19 mouse cellular contexts compared by ENCODE assay signal in the genomic region with DNA sequence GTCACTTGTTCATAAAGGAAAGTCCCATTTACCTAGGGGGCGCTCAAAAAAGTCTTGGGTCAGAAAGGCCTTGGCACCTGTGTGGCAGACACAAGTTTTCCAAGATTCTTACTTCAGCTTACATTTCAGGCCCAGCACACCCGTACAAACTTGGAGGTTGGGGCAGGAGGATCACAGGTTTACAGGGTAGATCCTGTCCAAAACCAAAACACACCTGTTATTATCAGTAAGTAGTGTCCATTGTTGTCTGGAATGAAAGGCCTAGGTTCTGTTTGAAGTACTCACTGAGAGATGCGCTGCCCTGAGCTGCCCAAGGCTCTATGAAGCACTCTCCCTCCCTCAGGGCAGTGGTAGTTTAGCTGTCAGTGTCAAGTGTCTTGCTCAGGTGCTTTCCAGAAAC.
DNase-seq lines count a peak whose midpoint lies in the region; ATAC-seq and TF ChIP-seq lines count a peak whose summit lies in the region.
"Had no signal": no experiment of that assay in that cellular context is flagged by ENCODE, and none has a peak within 500 bp of the region (broad histone marks: within the 10 kb centered on the region; RNA-seq: fewer than 3 reads in every experiment).

No protein-coding gene starts in this region.

- no peak for ATAC-seq in heart, postnatal 0 days (ENCODE audit: insufficient read depth, low read depth)
- no peak for ATAC-seq in liver, embryonic 15.5 days (ENCODE audit: insufficient read depth)
- ATAC-seq: activated CD4-positive, CD25-positive, alpha-beta regulatory T cell, adult 4 months; midbrain, embryonic 15.5 days; Patski had no signal

- H3K36me3 ChIP-seq in heart, postnatal 0 days (replicated peaks; ENCODE audit: control insufficient read depth, insufficient read depth, low read length), result peaks cover 37% of the 10 kb centered on the region
- peaks cover 14 to 51% of the 10 kb centered on the region in 2 experiments for H3K36me3 ChIP-seq in MEL (ENCODE audit: control insufficient read depth in 1 of 2, insufficient read depth in 2 of 2, low read length in 2 of 2)
- H3K36me3 ChIP-seq in liver, embryonic 15.5 days (replicated peaks), result peaks cover 65% of the 10 kb centered on the region

- H3K4me2 ChIP-seq in heart, postnatal 0 days (ENCODE audit: low read depth, low read length), result no peak overlapping the region
- peak overlapping the region; percentile 36 for H3K4me2 ChIP-seq in liver, embryonic 15.5 days
- H3K4me2 ChIP-seq: midbrain, embryonic 15.5 days had no signal

- TF ChIP-seq RAD21 in MEL (IDR thresholded peaks at IDR 0.05; ENCODE audit: low read depth, low read length), result no peak

- peaks cover 14% of the 10 kb centered on the region; the same call in 1 of the 2 replicates for H3K4me1 ChIP-seq in heart, postnatal 0 days (ENCODE audit: control insufficient read depth, insufficient read depth)
- H3K4me1 ChIP-seq in MEL (ENCODE audit: control insufficient read depth in 1 of 2, insufficient read depth in 2 of 2, low read length in 2 of 2), result peaks cover 43 to 52% of the 10 kb centered on the region in 2 experiments
- peaks cover 90% of the 10 kb centered on the region for H3K4me1 ChIP-seq in liver, embryonic 15.5 days (replicated peaks)
- H3K4me1 ChIP-seq: midbrain, embryonic 15.5 days had no signal

- H3K27ac ChIP-seq in heart, postnatal 0 days (ENCODE audit: low read depth), result peak overlapping the region; percentile 41
- H3K27ac ChIP-seq in MEL (ENCODE audit: control insufficient read depth, low read depth, low read length), result peak overlapping the region; percentile 86
- H3K27ac ChIP-seq in liver, embryonic 15.5 days (replicated peaks), result peak overlapping the region; percentile 99
- H3K27ac ChIP-seq: kidney, postnatal 0 days; midbrain, embryonic 15.5 days had no signal

- H3K79me2 ChIP-seq in MEL (ENCODE audit: control insufficient read depth, insufficient read depth, low read length, poor library complexity), result no peaks in the 10 kb centered on the region

- H3K4me3 ChIP-seq in heart, postnatal 0 days (ENCODE audit: low read depth, low read length), result no peak overlapping the region
- H3K4me3 ChIP-seq in MEL (ENCODE audit: control insufficient read depth in 1 of 2, insufficient read depth in 1 of 2, low read depth in 2 of 2, low read length in 2 of 2), result no peak overlapping the region
- H3K4me3 ChIP-seq in liver, embryonic 15.5 days (replicated peaks), result no peak overlapping the region
- H3K4me3 ChIP-seq: midbrain, embryonic 15.5 days had no signal

- 82% methylated on average over 3 of the region's 3 CpGs for WGBS in heart, postnatal 0 days
- whole genome bisulfite sequencing in liver, embryonic 15.5 days (ENCODE audit: insufficient replicate concordance), result 50% methylated on average over 3 of the region's 3 CpGs

- H3K27me3 ChIP-seq in heart, postnatal 0 days (ENCODE audit: control insufficient read depth, insufficient read depth, low read length), result no peaks in the 10 kb centered on the region
- H3K27me3 ChIP-seq in MEL (ENCODE audit: control insufficient read depth in 1 of 2, insufficient read depth in 2 of 2, low read length in 2 of 2), result no peaks in the 10 kb centered on the region
- H3K27me3 ChIP-seq in liver, embryonic 15.5 days, result no peaks in the 10 kb centered on the region
- H3K27me3 ChIP-seq: CH12.LX; midbrain, embryonic 15.5 days; Patski had no signal

- no peak overlapping the region for H3K9ac ChIP-seq in heart, postnatal 0 days (replicated peaks; ENCODE audit: low read depth, low read length)
- H3K9ac ChIP-seq in MEL (ENCODE audit: control insufficient read depth, low read depth, low read length, poor library complexity, severe bottlenecking), result no peak overlapping the region
- peak overlapping the region; percentile 57 for H3K9ac ChIP-seq in liver, embryonic 15.5 days
- H3K9ac ChIP-seq: midbrain, embryonic 15.5 days had no signal

- peak; percentile 64 for DNase-seq in heart, adult 11 months
- DNase-seq in heart, postnatal 14 days, result no peak
- no peak for DNase-seq in heart, postnatal 0 days (ENCODE audit: low spot score)
- DNase-seq in heart, postnatal 10 days, result no peak
- no peak for DNase-seq in MEL (ENCODE audit: low read depth, low spot score)
- no peak for DNase-seq in frontal cortex, postnatal 36 days (ENCODE audit: low spot score in 2 of 2)
- DNase-seq: adrenal gland, postnatal 14 days; cerebellum, adult 18-20 months; gastrocnemius, postnatal 10 days; left cerebral cortex, postnatal 4 days; lung, adult 2 months; right cerebral cortex, postnatal 4 days; thymus, postnatal 36 days had no signal

- intact Hi-C loops in heart, postnatal 14 days (cut with DNase I), result no loop called here
- intact Hi-C loops in heart, postnatal 10 days (cut with DNase I), result no loop called here

- no peak for TF ChIP-seq POLR2A in MEL (IDR thresholded peaks at IDR 0.05; ENCODE audit: control insufficient read depth in 1 of 2, insufficient read depth in 1 of 2, low read depth in 1 of 2, low read length in 2 of 2, poor library complexity in 1 of 2)

- H3K9me3 ChIP-seq in heart, postnatal 0 days (replicated peaks; ENCODE audit: control insufficient read depth, low read length), result no peaks in the 10 kb centered on the region
- H3K9me3 ChIP-seq in MEL (replicated peaks; ENCODE audit: insufficient read depth, low read length), result no peaks in the 10 kb centered on the region
- H3K9me3 ChIP-seq in liver, embryonic 15.5 days (replicated peaks), result no peaks in the 10 kb centered on the region
- H3K9me3 ChIP-seq: midbrain, embryonic 15.5 days had no signal

- no peak for TF ChIP-seq CTCF in heart, postnatal 0 days (IDR thresholded peaks at IDR 0.05; ENCODE audit: low read depth)
- TF ChIP-seq CTCF in MEL (IDR thresholded peaks at IDR 0.05 in 2 of 3, conservative IDR thresholded peaks at IDR 0.05 in 1 of 3; ENCODE audit: control insufficient read depth in 1 of 3, insufficient read depth in 1 of 3, low read depth in 2 of 3, low read length in 3 of 3, poor library complexity in 1 of 3, severe bottlenecking in 1 of 3), result peak in 2 of 3 experiments; percentile 8 to 14; a peak in 1 of 6 replicates

- TF ChIP-seq EP300 in heart, postnatal 0 days (IDR thresholded peaks at IDR 0.05; ENCODE audit: low read depth), result no peak
- TF ChIP-seq EP300 in MEL (IDR thresholded peaks at IDR 0.05; ENCODE audit: low read depth in 1 of 2, low read length in 2 of 2), result no peak

TF ChIP-seq in MEL, 35 proteins besides CTCF, POLR2A, EP300 and RAD21:
- no peak for TF ChIP-seq E2F4 (IDR thresholded peaks at IDR 0.05; ENCODE audit: borderline replicate concordance, low read depth, low read length)
- TF ChIP-seq GABPA (IDR thresholded peaks at IDR 0.05; ENCODE audit: low read depth, low read length), result no peak
- TF ChIP-seq ETS1 (IDR thresholded peaks at IDR 0.05; ENCODE audit: low read depth, low read length), result no peak
- no peak for TF ChIP-seq BHLHE40 (IDR thresholded peaks at IDR 0.05; ENCODE audit: borderline replicate concordance, low read depth, low read length)
- TF ChIP-seq CHD1 (IDR thresholded peaks at IDR 0.05; ENCODE audit: low read depth, low read length), result no peak
- TF ChIP-seq ELF1 (IDR thresholded peaks at IDR 0.05; ENCODE audit: low read depth, low read length), result no peak
- no peak for TF ChIP-seq HCFC1 (IDR thresholded peaks at IDR 0.05; ENCODE audit: low read depth, low read length)
- TF ChIP-seq TCF12 (IDR thresholded peaks at IDR 0.05; ENCODE audit: low read depth, low read length), result no peak
- no peak for TF ChIP-seq ZC3H11A (IDR thresholded peaks at IDR 0.05; ENCODE audit: low read depth, low read length)
- TF ChIP-seq CHD2 (IDR thresholded peaks at IDR 0.05; ENCODE audit: low read length), result no peak
- TF ChIP-seq SMC3 (IDR thresholded peaks at IDR 0.05; ENCODE audit: low read depth, low read length), result no peak
- TF ChIP-seq NELFE (IDR thresholded peaks at IDR 0.05; ENCODE audit: low read depth, low read length), result no peak
- no peak for TF ChIP-seq USF1 (IDR thresholded peaks at IDR 0.05; ENCODE audit: low read depth, low read length)
- no peak for TF ChIP-seq MYB (IDR thresholded peaks at IDR 0.05; ENCODE audit: low read depth, low read length)
- no peak for TF ChIP-seq JUND (IDR thresholded peaks at IDR 0.05; ENCODE audit: low read depth, low read length)
- no peak for TF ChIP-seq USF2 (IDR thresholded peaks at IDR 0.05; ENCODE audit: borderline replicate concordance in 1 of 2, insufficient read depth in 1 of 2, low read depth in 1 of 2, low read length in 2 of 2)
- no peak for TF ChIP-seq SIN3A (IDR thresholded peaks at IDR 0.05; ENCODE audit: low read length)
- no peak for TF ChIP-seq POLR2AphosphoS5 (IDR thresholded peaks at IDR 0.05; ENCODE audit: borderline replicate concordance, low read depth, low read length)

Comparison
In these comparisons a context has a peak if more than half of its experiments do, and no peak if none do; other contexts are left out.
1. H3K27ac ChIP-seq: peak in every context shown above with its lines; median percentile 99 in liver, embryonic 15.5 days; 86 in MEL; 41 in heart, postnatal 0 days.